Mouse (Mus musculus): ENCODE data around the gene Gcnt1. TPM values are rescaled to one million over a fixed set of nuclear protein-coding genes. Genes with fewer than 3 reads are reported as not detected.

The Gcnt1 gene
- polyA plus RNA-seq, 1 experiment from 2014 or later: 2.7 TPM

DNA sequence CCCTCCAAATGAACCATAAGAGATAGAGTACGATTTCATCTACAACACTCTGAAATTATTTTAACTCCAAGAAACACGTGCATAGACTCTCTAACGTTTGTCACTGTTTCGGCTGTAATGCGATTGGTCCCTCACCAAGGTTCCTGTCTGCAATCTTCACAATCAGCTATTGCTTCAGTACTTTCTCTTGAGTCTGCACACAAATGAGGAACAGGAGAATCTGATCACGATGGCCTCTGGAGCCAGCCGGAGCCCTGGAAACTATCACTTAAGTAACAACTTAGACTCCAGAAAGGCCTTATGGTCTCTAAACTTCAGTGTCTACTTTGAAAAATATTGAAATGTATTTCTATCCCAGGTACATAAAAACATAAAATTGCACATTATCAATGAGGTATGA lies 27.8 kb downstream of the Gcnt1 start:
- no peaks in the 10 kb centered on the region for H3K27me3 ChIP-seq (replicated peaks; ENCODE audit: insufficient read depth, low read length)
- WGBS: 77% methylated on average over 7 of the region's 7 CpGs
- no peaks in the 10 kb centered on the region for H3K9me3 ChIP-seq (ENCODE audit: low read length)
- no peak overlapping the region for H3K4me3 ChIP-seq (ENCODE audit: low read depth, low read length)
- no peak overlapping the region for H3K9ac ChIP-seq (replicated peaks; ENCODE audit: low read depth)
- no peak overlapping the region for H3K27ac ChIP-seq (ENCODE audit: low read length)
- H3K4me1 ChIP-seq (ENCODE audit: insufficient read depth, low read depth, low read length): no peaks in the 10 kb centered on the region
- DNase-seq (ENCODE audit: low spot score) (peak; percentile 33), ATAC-seq (no peak)
- no peak overlapping the region for H3K4me2 ChIP-seq (replicated peaks; ENCODE audit: low read depth, low read length)
- no peaks in the 10 kb centered on the region for H3K36me3 ChIP-seq (ENCODE audit: insufficient read depth, low read length)
- no peak for TF ChIP-seq CTCF (IDR thresholded peaks at IDR 0.05)
- no peak for TF ChIP-seq EP300 (IDR thresholded peaks at IDR 0.05)

DNA sequence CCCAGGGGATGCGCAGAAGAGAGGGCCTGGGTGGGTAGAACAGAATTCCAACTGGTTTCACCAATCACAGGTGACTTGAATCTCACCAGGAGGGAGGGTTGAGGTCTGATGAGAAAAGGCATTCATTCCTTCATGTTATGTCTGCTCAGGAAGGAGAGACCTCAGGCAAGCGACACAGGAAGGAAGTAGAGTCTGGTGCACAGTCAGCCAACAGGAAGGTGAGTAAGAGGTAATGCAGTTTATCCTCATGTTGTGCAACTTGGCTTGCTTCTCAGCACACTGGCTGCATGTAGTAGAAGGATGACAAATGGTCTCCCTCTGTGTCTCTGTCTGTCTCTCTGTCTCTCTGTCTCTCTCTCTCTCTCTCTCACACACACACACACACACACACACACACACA lies 33.1 kb downstream of the Gcnt1 start:
- DNase-seq (ENCODE audit: low spot score) (peak; percentile 30), ATAC-seq (no peak)
- TF ChIP-seq CTCF (IDR thresholded peaks at IDR 0.05): no peak
- no peak for TF ChIP-seq EP300 (IDR thresholded peaks at IDR 0.05)
- Histone ChIP-seq H3K27ac (ENCODE audit: low read length) (no peak overlapping the region), H3K27me3 (replicated peaks; ENCODE audit: insufficient read depth, low read length) (no peaks in the 10 kb centered on the region), H3K36me3 (ENCODE audit: insufficient read depth, low read length) (no peaks in the 10 kb centered on the region), H3K4me2 (replicated peaks; ENCODE audit: low read depth, low read length) (no peak overlapping the region), H3K9ac (replicated peaks; ENCODE audit: low read depth) (no peak overlapping the region), H3K4me1 (ENCODE audit: insufficient read depth, low read depth, low read length) (peaks cover 6% of the 10 kb centered on the region; the same call in 1 of the 2 replicates), H3K9me3 (ENCODE audit: low read length) (no peaks in the 10 kb centered on the region), H3K4me3 (ENCODE audit: low read depth, low read length) (no peak overlapping the region)
- 72% methylated on average over 2 of the region's 2 CpGs for WGBS

DNA sequence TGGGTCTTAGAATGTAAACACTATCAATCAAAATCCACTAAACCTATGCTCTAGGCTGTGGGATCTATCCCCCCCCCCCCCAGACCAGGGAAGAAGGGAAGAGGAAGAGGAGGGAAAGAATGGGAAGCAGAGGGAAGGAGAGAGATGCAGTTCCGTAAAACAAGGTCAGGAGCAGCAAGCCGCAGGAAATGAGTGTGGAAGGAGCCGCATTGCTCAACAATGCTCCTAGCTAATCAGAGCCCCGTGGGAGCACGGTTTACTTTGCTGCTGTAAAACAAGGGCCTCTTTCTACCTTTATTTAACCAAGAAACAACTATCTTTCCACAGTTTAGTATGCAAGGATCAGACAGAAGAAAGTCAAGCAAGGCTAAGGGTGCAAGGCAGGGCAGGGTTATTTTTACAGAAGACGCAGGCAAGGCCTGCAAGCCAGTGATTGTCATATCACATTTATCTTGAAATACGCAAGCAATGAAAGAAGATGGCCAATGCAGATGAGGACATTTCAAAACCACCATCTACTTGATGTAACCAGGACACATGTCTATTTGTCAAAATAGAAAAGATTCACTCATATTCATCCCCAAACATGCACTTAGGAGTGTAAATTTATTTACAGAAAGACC lies 35.5 kb downstream of the Gcnt1 start:
- H3K27ac ChIP-seq (ENCODE audit: low read length): no peak overlapping the region
- H3K9ac ChIP-seq (replicated peaks; ENCODE audit: low read depth): no peak overlapping the region
- DNase-seq (ENCODE audit: low spot score) (no peak), ATAC-seq (no peak)
- H3K36me3 ChIP-seq (ENCODE audit: insufficient read depth, low read length): no peaks in the 10 kb centered on the region
- no peak overlapping the region for H3K4me2 ChIP-seq (replicated peaks; ENCODE audit: low read depth, low read length)
- TF ChIP-seq CTCF (IDR thresholded peaks at IDR 0.05) (no peak), EP300 (IDR thresholded peaks at IDR 0.05) (no peak)
- H3K9me3 ChIP-seq (ENCODE audit: low read length): no peaks in the 10 kb centered on the region
- 33% methylated on average over 7 of the region's 7 CpGs for WGBS
- peaks cover 6% of the 10 kb centered on the region; the same call in 1 of the 2 replicates for H3K4me1 ChIP-seq (ENCODE audit: insufficient read depth, low read depth, low read length)
- no peak overlapping the region for H3K4me3 ChIP-seq (ENCODE audit: low read depth, low read length)
- H3K27me3 ChIP-seq (replicated peaks; ENCODE audit: insufficient read depth, low read length): no peaks in the 10 kb centered on the region

DNA sequence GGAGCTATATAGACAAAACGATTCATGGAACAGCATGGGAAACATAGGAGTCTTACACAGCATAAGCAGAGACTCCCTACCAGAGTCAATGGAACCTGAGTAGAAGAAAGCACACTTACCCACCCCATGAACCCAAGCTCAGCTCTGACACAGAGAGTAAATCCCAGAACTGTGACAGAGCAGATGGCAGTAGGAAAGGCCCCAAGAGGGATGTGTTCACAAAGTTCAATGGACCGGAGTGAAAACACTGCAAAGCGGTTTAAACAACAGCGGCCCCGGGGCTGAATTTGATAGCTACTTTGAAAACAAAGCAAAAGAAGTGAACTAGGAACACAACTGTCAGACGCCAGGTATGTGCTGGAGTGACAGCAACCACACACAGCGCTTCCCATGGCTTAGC lies 36.0 kb downstream of the Gcnt1 start:
- no peak overlapping the region for H3K4me3 ChIP-seq (ENCODE audit: low read depth, low read length)
- no peaks in the 10 kb centered on the region for H3K27me3 ChIP-seq (replicated peaks; ENCODE audit: insufficient read depth, low read length)
- no peak for TF ChIP-seq CTCF (IDR thresholded peaks at IDR 0.05)
- TF ChIP-seq EP300 (IDR thresholded peaks at IDR 0.05): no peak
- no peak overlapping the region for H3K27ac ChIP-seq (ENCODE audit: low read length)
- H3K9me3 ChIP-seq (ENCODE audit: low read length): no peaks in the 10 kb centered on the region
- no peak for ATAC-seq
- WGBS: 48% methylated on average over 7 of the region's 7 CpGs
- peaks cover 6% of the 10 kb centered on the region; the same call in 1 of the 2 replicates for H3K4me1 ChIP-seq (ENCODE audit: insufficient read depth, low read depth, low read length)
- H3K36me3 ChIP-seq (ENCODE audit: insufficient read depth, low read length): no peaks in the 10 kb centered on the region
- H3K4me2 ChIP-seq (replicated peaks; ENCODE audit: low read depth, low read length): no peak overlapping the region
- DNase-seq (ENCODE audit: low spot score): no peak
- H3K9ac ChIP-seq (replicated peaks; ENCODE audit: low read depth): no peak overlapping the region

DNA sequence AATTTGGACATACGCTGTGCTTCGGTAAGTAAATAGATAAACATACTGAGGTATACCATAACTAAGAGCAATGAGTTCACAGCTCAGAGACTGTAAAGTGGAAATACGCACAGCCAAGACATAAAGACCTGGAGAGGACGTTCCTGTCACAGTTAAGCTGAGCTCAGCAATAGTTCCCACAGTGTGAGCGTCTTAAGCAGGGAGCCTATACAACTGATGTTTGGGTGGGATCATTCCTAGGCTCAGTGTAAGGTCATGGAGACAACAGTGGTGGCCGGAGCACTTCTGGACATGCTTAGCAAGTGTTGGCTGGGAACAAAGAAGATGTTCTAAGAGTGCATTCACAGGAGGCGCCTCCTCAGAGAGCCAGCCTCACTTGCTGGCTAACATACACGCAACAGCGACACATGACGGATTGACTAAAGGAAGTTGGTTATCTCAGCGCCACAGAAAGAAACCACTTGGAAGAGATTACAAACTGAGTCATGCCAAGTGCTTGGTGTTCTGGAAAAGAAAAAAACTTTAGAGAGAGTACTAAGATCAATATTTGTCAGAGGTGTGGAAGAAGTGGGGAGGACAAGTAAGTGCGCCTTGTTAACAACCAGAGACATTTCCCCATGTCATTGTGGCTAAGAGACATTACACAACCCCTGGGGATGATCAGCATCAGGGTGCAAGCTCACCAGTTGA lies 37.9 kb downstream of the Gcnt1 start:
- ATAC-seq: peak; percentile 65
- Histone ChIP-seq H3K4me3 (ENCODE audit: low read depth, low read length) (no peak overlapping the region), H3K27ac (ENCODE audit: low read length) (peak overlapping the region; percentile 20; the same call in 1 of the 2 replicates)

DNA sequence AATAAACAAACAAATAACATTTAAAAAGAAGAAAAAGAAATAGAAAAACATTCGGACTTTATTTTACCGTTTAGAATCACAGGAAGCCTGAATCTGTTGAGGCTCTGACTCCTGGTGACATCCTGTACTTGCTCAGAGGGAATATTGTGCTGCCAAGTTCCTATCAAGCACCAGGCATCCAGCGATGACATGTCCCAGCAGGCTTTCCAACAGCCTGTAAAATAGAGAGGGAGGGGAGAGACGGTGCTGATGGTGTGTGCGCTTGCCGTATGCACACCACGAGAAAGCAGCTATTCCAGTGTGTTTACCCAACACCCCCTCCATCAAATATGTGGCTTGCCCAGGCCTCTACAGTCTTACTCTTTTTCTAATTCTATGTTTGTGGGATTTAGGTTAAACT lies 39.6 kb downstream of the Gcnt1 start:
- Histone ChIP-seq H3K9me3 (ENCODE audit: low read length) (no peaks in the 10 kb centered on the region), H3K36me3 (ENCODE audit: insufficient read depth, low read length) (no peaks in the 10 kb centered on the region), H3K4me2 (replicated peaks; ENCODE audit: low read depth, low read length) (no peak overlapping the region), H3K27me3 (replicated peaks; ENCODE audit: insufficient read depth, low read length) (no peaks in the 10 kb centered on the region), H3K27ac (ENCODE audit: low read length) (no peak overlapping the region), H3K4me3 (ENCODE audit: low read depth, low read length) (no peak overlapping the region), H3K9ac (replicated peaks; ENCODE audit: low read depth) (no peak overlapping the region), H3K4me1 (ENCODE audit: insufficient read depth, low read depth, low read length) (peaks cover 6% of the 10 kb centered on the region; the same call in 1 of the 2 replicates)
- DNase-seq (ENCODE audit: low spot score) (peak; percentile 56), ATAC-seq (peak; percentile 60)
- no peak for TF ChIP-seq CTCF (IDR thresholded peaks at IDR 0.05)
- no peak for TF ChIP-seq EP300 (IDR thresholded peaks at IDR 0.05)
- WGBS: 42% methylated on average over 7 of the region's 7 CpGs

More for the DNA sequence above, 37.9 kb downstream of the Gcnt1 start:
- DNase-seq (ENCODE audit: low spot score): peak; percentile 74
- Histone ChIP-seq H3K36me3 (ENCODE audit: insufficient read depth, low read length) (no peaks in the 10 kb centered on the region), H3K9ac (replicated peaks; ENCODE audit: low read depth) (no peak overlapping the region), H3K27me3 (replicated peaks; ENCODE audit: insufficient read depth, low read length) (no peaks in the 10 kb centered on the region), H3K4me1 (ENCODE audit: insufficient read depth, low read depth, low read length) (peaks cover 6% of the 10 kb centered on the region; the same call in 1 of the 2 replicates), H3K4me2 (replicated peaks; ENCODE audit: low read depth, low read length) (peak overlapping the region; percentile 28; the same call in 1 of the 2 replicates), H3K9me3 (ENCODE audit: low read length) (no peaks in the 10 kb centered on the region)
- TF ChIP-seq CTCF (IDR thresholded peaks at IDR 0.05) (no peak), EP300 (IDR thresholded peaks at IDR 0.05) (peak; percentile 74)
- 36% methylated on average over 12 of the region's 12 CpGs for WGBS
